Mouse (Mus musculus) cerebellum, postnatal 25 days (tissue): ENCODE data around the gene Hsf2bp.
"Not testable (repeated sequence)": the region's sequence is repeated elsewhere in the genome, so short reads cannot be mapped to it uniquely, and the experiment has no call there.

Source experiments
- DNase-seq, 2 experiments: peaks; one replicate each; pipeline ENCODE4 v3.0.0; 2021; ENCODE audit warnings: mixed read lengths in 2 of 2

Gene Hsf2bp

GRCm38 (mm10) chr17:32035609-32036508 is at the start of gene Hsf2bp, which contains the start of gene Rrp1b:
TSS of gene Hsf2bp (minus strand) at chr17:32036349.
TSS of gene Rrp1b (plus strand) at chr17:32036100.
- peak; percentile 87 to 93 for DNase-seq

- DNase-seq = no peak
These were observed 47.2 kb upstream of the Hsf2bp start for GRCm38 (mm10) chr17:32083351-32083750.

GRCm38 (mm10) chr17:32075164-32075563 is 39.0 kb upstream of the Hsf2bp start:
- peak; percentile 19 to 50 for DNase-seq

GRCm38 (mm10) chr17:32074658-32075057 is 38.5 kb upstream of the Hsf2bp start:
- no peak for DNase-seq

- DNase-seq = peak; percentile 82 to 90
These were observed 37.2 kb upstream of the Hsf2bp start for GRCm38 (mm10) chr17:32073359-32073758.

- DNase-seq = no peak
These were observed 32.7 kb upstream of the Hsf2bp start for GRCm38 (mm10) chr17:32068810-32069209.

- DNase-seq = no peak
These were observed 32.2 kb upstream of the Hsf2bp start for GRCm38 (mm10) chr17:32068381-32068780.

- no peak for DNase-seq
These were observed 31.4 kb upstream of the Hsf2bp start for GRCm38 (mm10) chr17:32067541-32067940.

GRCm38 (mm10) chr17:32064762-32065161 is 28.6 kb upstream of the Hsf2bp start:
- DNase-seq = not testable (repeated sequence)

- DNase-seq = no peak
These were observed 27.5 kb upstream of the Hsf2bp start for GRCm38 (mm10) chr17:32063654-32064053.

GRCm38 (mm10) chr17:32061219-32061618 is 25.1 kb upstream of the Hsf2bp start:
- no peak for DNase-seq

- no peak for DNase-seq
These were observed 22.9 kb upstream of the Hsf2bp start for GRCm38 (mm10) chr17:32059084-32059483.

GRCm38 (mm10) chr17:32057843-32058242 is 21.7 kb upstream of the Hsf2bp start:
- DNase-seq = no peak

- no peak for DNase-seq
These were observed 17.5 kb upstream of the Hsf2bp start for GRCm38 (mm10) chr17:32053677-32054076.

GRCm38 (mm10) chr17:32052237-32053080 is 16.3 kb upstream of the Hsf2bp start:
- DNase-seq = peak in 1 of 2 experiments; percentile 36

GRCm38 (mm10) chr17:32050609-32051008 is 14.5 kb upstream of the Hsf2bp start:
- no peak for DNase-seq

GRCm38 (mm10) chr17:32049914-32050313 is 13.8 kb upstream of the Hsf2bp start:
- no peak for DNase-seq

GRCm38 (mm10) chr17:32048351-32048750 is 12.2 kb upstream of the Hsf2bp start:
- no peak for DNase-seq

GRCm38 (mm10) chr17:32046541-32046940 is 10.4 kb upstream of the Hsf2bp start:
- no peak for DNase-seq

- no peak for DNase-seq
These were observed 4.1 kb upstream of the Hsf2bp start for GRCm38 (mm10) chr17:32040263-32040662.

GRCm38 (mm10) chr17:32036509-32037438 is 625 bp upstream of the Hsf2bp start:
- no peak for DNase-seq

GRCm38 (mm10) chr17:32034322-32034721 is 1.8 kb downstream of the Hsf2bp start:
- no peak for DNase-seq
